Mouse (Mus musculus) liver, embryonic 14.5 days (tissue): ENCODE results near the gene Bmp6. TPM values are rescaled to one million over a fixed set of nuclear protein-coding genes. Genes with fewer than 3 reads are reported as not detected.

Experiments used
- ATAC-seq: fragments of 200-750 bp; cut with Nextera tagmentation; 2 replicates; pipeline ENCODE4 v1.8.0; 2017; ENCODE audit warnings: moderate number of reproducible peaks, mild to moderate bottlenecking, moderate library complexity; ENCODE audit not compliant: insufficient read depth
- DNase-seq, 3 experiments: peaks; one replicate each; pipeline ENCODE4 v3.0.0-alpha.2; 2012 to 2013; ENCODE audit warnings: low read depth in 3 of 3, low spot score in 3 of 3
- H3K27ac ChIP-seq: fragments of 300-500 bp; sonication (generic); 2 replicates; pipeline ENCODE4 v1.5.1; 2014; ENCODE audit warnings: moderate library complexity, mild to moderate bottlenecking, control low read depth, inconsistent platforms
- H3K27me3 ChIP-seq: fragments of 300-500 bp; sonication (generic); 2 replicates; pipeline ENCODE4 v1.6.1; 2014; ENCODE audit warnings: mild to moderate bottlenecking, low read length, moderate library complexity; ENCODE audit not compliant: control insufficient read depth, insufficient read depth
- H3K36me3 ChIP-seq: fragments of 300-500 bp; sonication (generic); replicated peaks from 2 replicates; pipeline ENCODE4 v1.6.1; 2014; ENCODE audit warnings: low read depth; ENCODE audit not compliant: control insufficient read depth, insufficient read depth
- H3K4me1 ChIP-seq, 2 experiments: fragments of 200-500 bp in 1 of 2; fragments of 300-500 bp in 1 of 2; sonication (generic) in 1 of 2; replicated peaks; 2 replicates each; pipeline ENCODE4 v1.6.1; 2012 to 2014; ENCODE audit warnings: antibody characterized with exemption in 1 of 2, inconsistent platforms in 1 of 2, low read length in 1 of 2; ENCODE audit not compliant: control insufficient read depth in 2 of 2, insufficient read depth in 2 of 2
- H3K4me2 ChIP-seq: fragments of 300-500 bp; sonication (generic); 2 replicates; pipeline ENCODE4 v1.6.1; 2014; ENCODE audit warnings: low read depth, mild to moderate bottlenecking, control low read depth, moderate library complexity
- H3K4me3 ChIP-seq, 2 experiments: fragments of 200-500 bp in 1 of 2; fragments of 300-500 bp in 1 of 2; sonication (generic) in 1 of 2; 2 replicates each; pipeline ENCODE4 v1.5.1; 2012 to 2014; ENCODE audit warnings: low read depth in 2 of 2, low read length in 2 of 2, mild to moderate bottlenecking in 2 of 2, control low read depth in 1 of 2, inconsistent platforms in 1 of 2, moderate library complexity in 1 of 2; ENCODE audit not compliant: insufficient read depth in 1 of 2
- H3K9ac ChIP-seq: fragments of 300-500 bp; sonication (generic); replicated peaks from 2 replicates; pipeline ENCODE4 v1.6.1; 2014; ENCODE audit warnings: mild to moderate bottlenecking, control low read depth, moderate library complexity
- H3K9me3 ChIP-seq: fragments of 300-500 bp; sonication (generic); 2 replicates; pipeline ENCODE4 v1.6.1; 2016; ENCODE audit warnings: low read length, mixed read lengths; ENCODE audit not compliant: control insufficient read depth
- CTCF ChIP-seq: IDR thresholded peaks from 2 replicates; pipeline ENCODE4 v1.5.1; 2016; ENCODE audit warnings: antibody characterized with exemption, low read depth, control low read depth
- EP300 ChIP-seq: IDR thresholded peaks from 2 replicates; pipeline ENCODE4 v1.6.1; 2016; ENCODE audit warnings: antibody characterized with exemption, low read depth
- WGBS: fragments of 180-500 bp; shearing (Covaris S2); extraction: QIAGEN DNeasy Blood & Tissue Kit; methylation state at CpG from one replicate; pipeline ENCODE4 v1.1.7; 2014; ENCODE audit not compliant: insufficient replicate concordance; 5-methylcytosine and 5-hydroxymethylcytosine counted together
- polyA plus RNA-seq, 2 experiments: library from polyadenylated mRNA; depleted of rRNA in 1 of 2; stranded (reverse) in 1 of 2; unstranded in 1 of 2; fragments of >200 nt; fragmentation: Nextera tagmentation in 1 of 2; extraction: Ambion mirVana in 1 of 2; gene quantifications; 2 replicates each; pipeline versions ENCODE4 v1.2.1 to v1.2.3; 2012 to 2014

Bmp6 gene
- polyA plus RNA-seq, 2 experiments, result 0.19 to 0.39 TPM

DNA sequence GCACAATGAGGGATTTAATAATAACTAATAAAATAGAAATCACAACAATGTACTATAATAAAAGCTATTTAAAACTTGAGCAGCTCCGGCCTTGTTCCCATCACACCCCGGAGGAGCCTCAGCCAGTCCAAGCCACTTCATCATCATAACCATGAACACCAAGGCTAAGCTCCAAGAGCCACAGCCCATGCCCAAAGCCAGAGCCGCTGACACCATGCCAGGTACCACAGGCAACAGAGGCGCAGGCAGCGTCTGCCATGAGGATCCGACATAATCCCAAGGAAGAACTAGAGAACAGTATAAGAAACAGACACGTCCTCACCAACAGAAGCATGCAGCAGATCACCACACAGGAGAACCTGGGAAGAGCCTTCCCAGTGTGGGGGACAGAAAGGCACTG lies 169.0 kb downstream of the Bmp6 start:
- Histone ChIP-seq H3K9ac (no peak overlapping the region), H3K4me1 (no peaks in the 10 kb centered on the region), H3K27ac (no peak overlapping the region), H3K27me3 (no peaks in the 10 kb centered on the region), H3K4me3 (no peak overlapping the region), H3K36me3 (peaks cover 26% of the 10 kb centered on the region), H3K4me2 (no peak overlapping the region), H3K9me3 (no peaks in the 10 kb centered on the region)
- DNase-seq (no peak), ATAC-seq (no peak)
- TF ChIP-seq EP300 (no peak), CTCF (no peak)
- 82% methylated on average over 7 of the region's 7 CpGs for WGBS

DNA sequence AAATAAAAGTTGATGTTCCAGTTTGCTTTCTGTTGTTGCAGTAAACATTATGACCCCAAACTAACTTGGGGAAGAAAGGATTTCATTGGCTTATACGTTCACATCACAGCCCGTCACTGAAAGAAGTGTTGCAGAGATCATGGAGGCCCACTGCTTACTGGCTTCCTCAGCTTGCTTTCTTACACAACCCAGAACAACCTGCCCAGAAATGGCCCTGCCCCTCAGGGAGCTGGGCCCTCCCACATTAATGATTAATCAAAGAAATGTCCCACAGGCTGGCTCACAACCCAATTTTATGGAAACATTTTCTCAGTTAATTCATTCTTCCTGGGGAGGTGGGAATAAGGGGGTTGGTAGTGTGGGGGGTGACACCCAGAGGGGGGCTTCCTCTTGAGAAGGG lies 170.5 kb downstream of the Bmp6 start:
- no peak for TF ChIP-seq EP300
- Histone ChIP-seq H3K27ac (no peak overlapping the region), H3K27me3 (no peaks in the 10 kb centered on the region), H3K4me3 (no peak overlapping the region), H3K4me1 (no peaks in the 10 kb centered on the region), H3K36me3 (peaks cover 20% of the 10 kb centered on the region), H3K9ac (no peak overlapping the region), H3K9me3 (no peaks in the 10 kb centered on the region), H3K4me2 (no peak overlapping the region)
- WGBS, result 73% methylated on average over 2 of the region's 2 CpGs
- DNase-seq (no peak), ATAC-seq (no peak)

- TF ChIP-seq CTCF, result no peak
- H3K27me3 ChIP-seq, result no peaks in the 10 kb centered on the region
- H3K4me2 ChIP-seq, result no peak overlapping the region
- no peak overlapping the region for H3K9ac ChIP-seq
- H3K9me3 ChIP-seq, result no peaks in the 10 kb centered on the region
- DNase-seq (no peak), ATAC-seq (no peak)
- 55% methylated on average over 3 of the region's 3 CpGs for WGBS
- no peak overlapping the region for H3K27ac ChIP-seq
- peaks cover 20% of the 10 kb centered on the region for H3K36me3 ChIP-seq
- H3K4me3 ChIP-seq, result no peak overlapping the region
- H3K4me1 ChIP-seq, result no peaks in the 10 kb centered on the region
These were observed 170.9 kb downstream of the Bmp6 start for GRCm38 (mm10) chr13:38515845-38516244.

- 84% methylated on average over 11 of the region's 11 CpGs for WGBS
- no peak overlapping the region for H3K4me2 ChIP-seq
- H3K27ac ChIP-seq, result no peak overlapping the region
- no peak overlapping the region for H3K4me3 ChIP-seq
- no peak for DNase-seq
- H3K36me3 ChIP-seq, result peaks cover 20% of the 10 kb centered on the region
- no peaks in the 10 kb centered on the region for H3K27me3 ChIP-seq
- no peak for TF ChIP-seq CTCF
- TF ChIP-seq EP300, result no peak
- no peaks in the 10 kb centered on the region for H3K9me3 ChIP-seq
- no peak overlapping the region for H3K9ac ChIP-seq
- no peaks in the 10 kb centered on the region for H3K4me1 ChIP-seq
- no peak for ATAC-seq
These were observed 171.7 kb downstream of the Bmp6 start for GRCm38 (mm10) chr13:38516582-38516981.

DNA sequence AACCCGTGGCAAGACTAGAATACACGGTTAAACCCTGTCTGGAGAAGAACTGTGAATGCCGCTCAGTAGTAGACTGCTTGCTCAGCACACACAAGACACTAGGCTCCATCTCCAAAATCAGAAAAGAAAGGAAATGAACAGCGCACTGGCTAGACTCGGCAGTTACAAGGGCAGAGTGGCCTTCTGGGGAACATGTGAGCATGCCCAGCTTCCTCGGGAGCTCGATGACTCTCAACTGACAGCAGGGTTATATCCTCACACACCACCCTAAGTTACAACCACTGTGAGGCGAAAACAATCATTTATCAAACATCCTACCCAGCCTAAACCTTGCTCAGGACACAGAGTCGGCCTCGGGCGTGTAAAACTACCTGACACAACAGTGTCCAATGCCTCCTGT lies 175.4 kb downstream of the Bmp6 start:
- ATAC-seq (no peak), DNase-seq (no peak)
- Histone ChIP-seq H3K4me2 (no peak overlapping the region), H3K27me3 (no peaks in the 10 kb centered on the region), H3K4me1 (peaks cover 0 to 3% of the 10 kb centered on the region in 2 experiments; a peak in 1 of 4 replicates), H3K36me3 (peaks cover 19% of the 10 kb centered on the region; the same call in 1 of the 2 replicates), H3K9ac (no peak overlapping the region), H3K4me3 (no peak overlapping the region), H3K9me3 (no peaks in the 10 kb centered on the region), H3K27ac (no peak overlapping the region)
- WGBS, result 74% methylated on average over 11 of the region's 11 CpGs
- TF ChIP-seq CTCF (no peak), EP300 (no peak)
